Mouse (Mus musculus) neural tube, postnatal 0 days (tissue): ENCODE measurements around the gene Gm11236. TPM values are rescaled to one million over a fixed set of nuclear protein-coding genes. Genes with fewer than 3 reads are reported as not detected.

Experiments
- polyA plus RNA-seq: library from polyadenylated mRNA; unstranded; fragments of >200 nt; fragmentation: Nextera tagmentation; extraction: Ambion mirVana; gene quantifications from 2 replicates; pipeline ENCODE4 v1.2.1, GENCODE M21; 2015

Gene Gm11236
- not detected in 2 replicates for polyA plus RNA-seq

GRCm38 (mm10) chr4:73637821-73638220, at the start of gene Gm11236:
Gm11236 (plus strand) TSS chr4:73638121.

GRCm38 (mm10) chr4:73607581-73607980, 30.3 kb upstream of the Gm11236 start, which contains the start of gene Gm11238:
Gm11238 (plus strand) TSS chr4:73607881.

GRCm38 (mm10) chr4:73622684-73623083, 15.2 kb upstream of the Gm11236 start, which contains the start of gene Gm11237:
Gm11237 (plus strand) TSS chr4:73622984.

GRCm38 (mm10) chr4:73668054-73668453, 30.1 kb downstream of the Gm11236 start, which contains the start of gene Gm11239:
Gm11239 (plus strand) TSS chr4:73668354.

GRCm38 (mm10) chr4:73683216-73683615, 45.3 kb downstream of the Gm11236 start, which contains the start of gene Gm428:
Gm428 (plus strand) TSS chr4:73683516.

Other genes with a start within 250 kb of the Gm11236 start
- gene Gm11487, start 233.0 kb upstream of the Gm11236 start, polyA plus RNA-seq, result not detected in 2 replicates
- gene Gm11238, start 30.2 kb upstream of the Gm11236 start, polyA plus RNA-seq, result not detected in 2 replicates
- gene Gm11237, start 15.1 kb upstream of the Gm11236 start, polyA plus RNA-seq, result not detected in 2 replicates
- not detected in 2 replicates for gene Gm11239, start 30.2 kb downstream of the Gm11236 start, polyA plus RNA-seq
- gene Gm428, start 45.4 kb downstream of the Gm11236 start, polyA plus RNA-seq, result not detected in 2 replicates
- gene Rasef, start 152.9 kb downstream of the Gm11236 start, polyA plus RNA-seq, result 0.71 and 0.83 TPM in 2 replicates
- gene Gm11758, start 238.1 kb downstream of the Gm11236 start, polyA plus RNA-seq, result not detected in 2 replicates